Mouse (Mus musculus): ENCODE data around the gene Olfr1426. TPM values are rescaled to one million over a fixed set of nuclear protein-coding genes. Genes with fewer than 3 reads are reported as not detected.
"Not testable (repeated sequence)": the region's sequence is repeated elsewhere in the genome, so short reads cannot be mapped to it uniquely, and the experiment has no call there.

Olfr1426 gene
- total RNA-seq (2021) = not detected

DNA sequence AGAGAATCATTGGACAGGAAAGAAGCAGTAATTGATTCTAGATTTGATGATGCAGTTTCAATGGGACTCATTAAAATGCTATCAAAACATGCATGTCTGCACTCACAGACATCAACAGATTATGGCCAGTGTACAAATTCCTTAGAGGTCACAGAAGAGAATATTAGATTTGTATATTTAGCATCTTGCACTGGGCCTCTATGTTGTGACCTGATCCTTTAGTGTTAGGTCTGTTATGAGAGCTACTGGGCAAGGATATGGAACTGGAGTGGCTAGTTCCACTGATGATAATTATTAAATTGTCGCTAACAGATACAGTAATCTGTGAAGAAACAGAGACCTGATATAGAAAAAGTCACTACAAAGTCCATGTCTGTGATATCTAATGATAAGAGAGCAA, at the start of gene Olfr1426:
Gene Olfr1426 (minus strand): TSS at position 101 of the 400 bp plus-strand sequence.
- DNase-seq (ENCODE audit: extremely low spot score in 1 of 2, low spot score in 2 of 2) = no peak
- intact Hi-C loops (cut with DNase I) = no loop called here

DNA sequence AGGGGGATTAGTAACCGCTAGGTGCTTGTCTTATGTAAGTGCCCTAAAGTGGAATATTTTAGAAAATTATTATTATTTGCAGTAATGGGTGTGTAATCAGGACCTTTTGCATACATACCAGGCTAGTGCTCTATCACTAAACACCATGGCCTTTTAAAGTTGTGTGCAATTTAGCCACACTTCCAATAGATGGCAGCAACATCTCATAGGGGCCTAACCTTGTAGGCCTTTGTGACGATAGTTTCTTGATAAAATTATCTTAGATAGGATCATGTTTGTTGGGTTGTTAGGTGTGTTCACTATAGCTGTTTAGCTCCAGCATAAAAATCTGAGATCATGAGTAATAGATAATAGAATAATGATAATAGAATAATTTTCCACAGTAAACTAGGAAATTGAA, 42.5 kb upstream of the Olfr1426 start:
- intact Hi-C loops (cut with DNase I) = loop anchor here (5.0 kb wide), 1 partner anchor 368 kb away; the partner anchor contains the start of gene Dtx4
- peak in 1 of 2 experiments; percentile 33 for DNase-seq (ENCODE audit: extremely low spot score in 1 of 2, low spot score in 2 of 2)

DNA sequence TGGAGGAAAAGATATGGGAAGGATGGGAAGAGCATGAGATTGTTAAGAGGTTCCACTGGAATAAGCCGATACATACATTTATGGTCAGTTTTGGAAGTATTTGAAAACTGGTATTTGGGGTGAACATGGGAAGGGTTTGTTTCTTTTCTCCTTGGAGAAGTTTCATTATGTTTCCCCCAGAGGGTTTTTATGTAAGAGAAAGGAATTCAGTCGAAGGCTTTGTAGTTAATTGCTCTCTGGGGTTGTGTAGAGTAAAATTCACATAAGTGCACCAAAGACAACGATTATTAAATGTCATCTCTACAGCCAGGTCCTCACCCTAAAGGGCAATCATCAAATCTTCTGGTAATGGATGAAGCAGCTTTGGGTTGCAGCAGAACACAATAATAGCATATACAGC, 31.3 kb upstream of the Olfr1426 start, which contains the start of gene Olfr76:
Gene Olfr76 (minus strand): TSS at position 101 of the 400 bp plus-strand sequence.
- intact Hi-C loops (cut with DNase I) = no loop called here
- no peak for DNase-seq (ENCODE audit: extremely low spot score in 1 of 2, low spot score in 2 of 2)

DNA sequence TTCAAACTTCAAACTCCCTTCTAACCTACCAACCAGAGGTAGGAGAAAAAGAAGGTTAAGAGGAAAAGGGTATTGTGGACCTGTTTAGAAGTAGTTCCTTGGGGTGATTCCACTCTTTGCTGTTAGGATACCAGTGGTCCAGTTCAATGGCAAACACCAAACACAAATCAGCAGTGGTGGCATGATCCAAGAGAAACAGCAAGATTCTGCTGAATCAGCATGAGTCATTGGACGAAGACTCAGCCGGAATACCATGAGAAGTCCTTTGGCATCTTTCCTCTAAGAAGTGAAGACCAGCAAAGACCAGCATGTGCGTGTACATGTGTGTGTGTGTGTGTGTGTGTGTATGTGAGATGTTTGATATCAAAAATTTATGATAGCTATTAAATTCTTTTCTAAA, 24.7 kb upstream of the Olfr1426 start:
- intact Hi-C loops (cut with DNase I) = no loop called here
- DNase-seq (ENCODE audit: extremely low spot score in 1 of 2, low spot score in 2 of 2) = no peak

DNA sequence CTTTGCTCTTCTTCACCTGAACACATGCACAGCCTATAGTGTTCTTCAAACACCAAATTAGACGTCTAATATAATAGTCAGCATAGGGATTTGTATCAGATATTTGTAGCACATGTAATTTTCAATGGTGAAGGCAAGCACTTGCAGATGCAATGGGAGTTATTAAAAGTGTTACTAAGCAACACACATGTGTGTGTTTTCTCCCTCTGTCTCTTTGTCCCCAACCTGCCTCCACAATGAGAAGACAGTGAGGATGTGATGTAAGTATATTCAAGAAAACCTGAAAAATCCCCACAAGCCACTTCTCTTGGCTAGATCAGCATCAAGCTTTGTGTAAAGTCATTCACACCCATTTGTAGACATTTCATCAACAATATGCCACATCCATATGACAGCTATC, 24.0 kb upstream of the Olfr1426 start, which contains the start of gene Olfr1428:
Gene Olfr1428 (minus strand): TSS at position 101 of the 400 bp plus-strand sequence.
- intact Hi-C loops (cut with DNase I) = no loop called here
- DNase-seq (ENCODE audit: extremely low spot score in 1 of 2, low spot score in 2 of 2) = no peak

DNA sequence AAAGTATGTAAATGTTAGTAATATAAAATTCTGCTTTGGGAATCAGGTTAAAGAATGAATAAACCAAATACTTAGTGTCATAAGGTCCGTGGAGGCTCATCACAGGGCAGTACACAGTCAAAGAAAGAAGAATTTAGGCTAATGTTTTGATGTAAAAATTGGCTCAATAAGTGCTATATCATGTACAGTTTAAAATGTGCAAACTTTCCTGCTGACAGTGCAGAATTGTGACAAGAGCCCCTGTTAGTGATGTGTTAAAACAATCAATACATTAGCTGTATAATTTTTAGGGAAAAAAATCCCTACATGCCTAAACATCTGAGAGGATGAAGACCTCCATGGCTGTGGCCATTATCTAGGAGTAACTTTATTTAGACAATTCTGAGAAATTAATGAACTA, 22.0 kb upstream of the Olfr1426 start:
- intact Hi-C loops (cut with DNase I) = no loop called here
- DNase-seq (ENCODE audit: extremely low spot score in 1 of 2, low spot score in 2 of 2) = no peak

DNA sequence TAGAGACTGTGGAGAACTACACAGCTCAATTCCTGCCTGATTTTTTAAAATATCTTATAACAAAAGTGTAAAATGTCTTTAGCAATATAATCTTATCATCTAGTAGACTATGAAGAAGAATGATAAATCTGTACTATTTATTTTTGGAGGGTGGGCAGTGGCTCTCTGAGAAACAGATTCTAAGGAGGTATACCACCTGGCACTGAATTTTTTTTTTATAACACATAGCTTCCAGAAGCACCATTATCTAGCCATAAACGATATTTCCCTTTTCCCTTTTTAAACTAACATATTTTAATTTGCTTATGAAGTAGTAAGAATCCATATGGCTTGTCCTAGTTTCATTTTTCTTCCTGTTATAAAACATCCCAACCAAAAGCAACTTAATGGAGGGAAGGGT, 12.7 kb upstream of the Olfr1426 start:
- DNase-seq (ENCODE audit: extremely low spot score in 1 of 2, low spot score in 2 of 2) = no peak
- intact Hi-C loops (cut with DNase I) = no loop called here

DNA sequence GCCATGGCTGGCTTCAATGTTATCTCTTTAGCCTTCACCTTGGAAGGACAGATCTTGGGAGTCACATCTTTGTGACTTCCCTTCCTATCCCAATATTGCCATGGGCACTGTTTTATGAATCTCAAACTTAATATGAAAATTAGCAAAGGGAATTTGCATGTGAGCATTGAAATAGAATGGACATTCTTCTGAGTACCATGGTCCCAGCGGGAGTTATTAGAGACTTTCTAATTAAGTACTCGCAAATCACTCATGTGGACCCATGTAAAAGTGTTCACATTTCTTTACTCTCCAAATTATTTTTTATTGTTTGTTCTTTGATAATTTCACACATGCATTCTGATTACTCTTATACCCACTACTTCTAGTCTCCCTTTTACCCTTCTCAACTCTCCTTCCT, 11.4 kb upstream of the Olfr1426 start, which contains the start of gene Olfr1427:
Gene Olfr1427 (minus strand): TSS at position 101 of the 400 bp plus-strand sequence.
- no peak for DNase-seq (ENCODE audit: extremely low spot score in 1 of 2, low spot score in 2 of 2)
- intact Hi-C loops (cut with DNase I) = no loop called here

DNA sequence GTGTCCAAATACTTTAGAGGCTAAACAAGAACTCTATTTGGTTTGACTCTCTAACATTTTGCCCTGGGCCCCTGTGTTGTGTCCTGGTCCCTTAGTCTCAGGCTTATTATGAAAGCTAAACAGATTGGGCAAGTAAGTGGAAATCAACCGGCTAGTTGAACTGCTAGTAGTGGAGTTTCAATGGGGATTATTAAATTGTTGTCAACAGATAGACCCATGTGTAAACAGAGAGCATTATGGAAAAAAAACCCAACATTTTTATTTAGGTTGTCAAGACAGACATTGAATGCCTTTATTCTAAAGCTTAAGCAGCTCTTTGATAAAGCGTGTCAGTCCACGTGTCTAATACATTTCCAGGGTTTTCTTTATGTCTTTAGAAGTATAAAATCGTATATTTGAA, 14.2 kb downstream of the Olfr1426 start, which contains the start of gene Olfr1425:
Gene Olfr1425 (minus strand): TSS at position 101 of the 400 bp plus-strand sequence.
- intact Hi-C loops (cut with DNase I); DNase-seq (ENCODE audit: extremely low spot score in 1 of 2, low spot score in 2 of 2): not testable (repeated sequence)

DNA sequence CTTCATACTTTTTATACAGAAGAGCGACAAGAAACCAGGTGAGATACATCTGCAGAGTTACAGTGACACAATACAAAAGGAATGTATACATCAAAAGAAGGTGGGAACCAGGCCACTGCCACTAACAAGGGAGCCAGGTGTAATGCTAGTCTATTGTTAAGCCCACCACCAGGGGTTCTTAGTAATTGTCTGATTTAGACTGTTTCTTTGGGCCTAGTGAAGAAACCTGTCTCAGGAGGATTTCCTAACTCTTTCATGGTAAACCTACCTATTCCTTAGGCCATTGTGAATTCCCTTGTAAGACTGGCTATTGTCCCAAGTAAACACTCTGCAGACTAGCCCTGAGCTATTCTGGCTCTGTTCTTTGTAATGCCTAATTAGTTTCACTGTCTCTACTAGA, 22.3 kb downstream of the Olfr1426 start:
- DNase-seq (ENCODE audit: extremely low spot score in 1 of 2, low spot score in 2 of 2); intact Hi-C loops (cut with DNase I): not testable (repeated sequence)

DNA sequence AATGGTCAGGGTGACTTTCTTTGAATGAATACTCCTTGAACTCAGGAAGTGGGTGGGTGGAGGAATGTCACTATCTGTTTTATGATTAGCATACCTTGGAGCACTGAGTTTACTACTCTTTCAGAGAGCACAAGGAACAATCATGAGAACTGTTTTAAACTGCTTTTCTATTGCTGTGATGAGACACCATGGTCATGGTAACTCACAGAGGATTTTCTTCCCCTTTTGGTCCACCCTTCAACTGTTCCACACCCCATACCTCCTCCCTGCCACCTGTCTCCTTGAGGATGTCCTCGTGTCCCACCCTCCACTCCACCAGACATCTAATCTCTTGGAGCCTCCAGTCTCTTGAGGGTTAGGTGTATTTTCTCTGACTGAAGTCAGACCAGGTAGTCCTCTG, 24.0 kb downstream of the Olfr1426 start:
- DNase-seq (ENCODE audit: extremely low spot score in 1 of 2, low spot score in 2 of 2); intact Hi-C loops (cut with DNase I): not testable (repeated sequence)

DNA sequence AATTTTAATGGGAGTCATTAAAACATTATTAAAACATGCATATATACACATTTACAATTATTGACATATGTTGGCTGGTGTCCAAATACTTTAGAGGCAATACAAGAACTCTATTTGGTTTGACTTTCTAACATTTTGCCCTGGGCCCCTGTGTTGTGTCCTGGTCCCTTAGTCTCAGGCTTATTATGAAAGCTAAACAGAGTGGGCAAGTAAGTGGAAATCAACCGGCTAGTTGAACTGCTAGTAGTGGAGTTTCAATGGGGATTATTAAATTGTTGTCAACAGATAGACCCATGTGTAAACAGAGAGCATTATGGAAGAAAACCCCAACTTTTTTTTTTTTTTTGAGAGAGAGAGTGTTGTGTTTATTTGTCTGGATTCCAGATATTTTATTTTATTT, 29.2 kb downstream of the Olfr1426 start, which contains the start of gene Olfr1424:
Gene Olfr1424 (minus strand): TSS at position 101 of the 400 bp plus-strand sequence.
- intact Hi-C loops (cut with DNase I); DNase-seq (ENCODE audit: extremely low spot score in 1 of 2, low spot score in 2 of 2): not testable (repeated sequence)

DNA sequence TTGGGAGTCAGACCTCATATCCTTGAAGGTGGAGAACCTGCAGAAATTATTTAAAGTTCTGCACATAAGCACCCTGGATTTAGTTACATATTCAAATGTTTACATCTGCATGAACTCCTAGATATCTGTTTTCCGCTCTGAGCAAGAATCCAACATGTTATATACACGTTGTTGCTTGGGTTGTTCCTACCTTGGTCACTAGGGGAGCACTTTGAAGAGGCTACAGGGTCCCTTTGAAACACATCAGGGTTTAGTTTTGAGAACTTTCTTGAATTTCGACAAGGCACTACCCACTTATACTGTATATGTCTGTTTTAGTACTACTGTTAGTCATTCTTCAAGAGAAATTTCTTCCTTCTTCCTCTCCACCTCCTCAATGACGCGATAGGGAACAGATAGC, 48.6 kb downstream of the Olfr1426 start:
- intact Hi-C loops (cut with DNase I) = no loop called here
- DNase-seq (ENCODE audit: extremely low spot score in 1 of 2, low spot score in 2 of 2) = no peak

DNA sequence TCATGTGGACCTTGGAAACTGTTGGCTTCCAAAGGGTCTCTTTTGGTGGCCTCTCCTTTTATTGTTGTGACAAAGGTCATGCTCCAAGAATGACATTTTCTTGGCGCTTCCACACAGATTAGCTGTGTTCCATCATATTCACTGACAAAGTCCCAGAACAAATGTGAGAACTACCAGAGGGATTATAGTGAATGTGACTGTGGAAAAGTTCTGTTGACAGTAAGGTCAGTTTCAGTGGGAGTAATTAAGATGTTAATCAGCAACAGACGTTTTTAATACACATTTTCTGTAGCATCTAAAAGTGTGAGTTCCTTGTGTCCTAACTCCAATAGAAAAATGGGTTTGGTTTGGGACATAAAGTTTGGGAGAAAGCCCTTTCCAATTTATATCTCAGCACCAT, 50.6 kb downstream of the Olfr1426 start, which contains the start of gene Olfr1423:
Gene Olfr1423 (minus strand): TSS at position 101 of the 400 bp plus-strand sequence.
- DNase-seq (ENCODE audit: extremely low spot score in 1 of 2, low spot score in 2 of 2) = no peak
- intact Hi-C loops (cut with DNase I) = no loop called here

DNA sequence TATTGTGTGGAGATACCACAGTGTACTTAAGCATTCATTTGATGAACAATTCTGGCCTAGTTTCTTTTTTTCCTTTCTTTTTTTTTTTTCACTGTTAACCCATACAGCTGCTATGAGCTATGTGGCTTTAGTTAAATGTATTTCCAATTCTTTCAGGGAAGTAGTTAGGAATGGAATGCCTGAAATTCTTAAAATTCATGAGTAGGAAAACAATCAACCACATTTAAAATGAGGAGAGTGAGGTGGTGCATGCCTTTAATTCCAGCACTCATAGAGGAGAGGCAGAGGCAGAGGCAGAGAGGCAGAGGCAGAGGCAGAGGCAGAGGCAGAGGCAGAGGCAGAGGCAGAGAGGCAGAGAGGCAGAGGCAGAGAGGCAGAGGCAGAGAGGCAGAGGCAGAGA, 54.1 kb downstream of the Olfr1426 start:
- DNase-seq (ENCODE audit: extremely low spot score in 1 of 2, low spot score in 2 of 2) = no peak
- intact Hi-C loops (cut with DNase I) = no loop called here

Other genes with a start within 250 kb of the Olfr1426 start
- gene Olfr1418, start 230.9 kb downstream of the Olfr1426 start, total RNA-seq (2021) = not detected
- not detected for gene Olfr1419, start 216.9 kb downstream of the Olfr1426 start, total RNA-seq (2021)
- gene Olfr1420, start 205.4 kb downstream of the Olfr1426 start, total RNA-seq (2021) = not detected
- gene Patl1, start 179.6 kb downstream of the Olfr1426 start, total RNA-seq (2021) = 10 to 100 TPM; 19.8 to 20.9 TPM
- gene Osbp, start 126.1 kb downstream of the Olfr1426 start, total RNA-seq (2021) = 10 to 100 TPM; 58.7 to 59.4 TPM
- not detected for gene Olfr1423, start 50.7 kb downstream of the Olfr1426 start, total RNA-seq (2021)
- not detected for gene Olfr1424, start 29.3 kb downstream of the Olfr1426 start, total RNA-seq (2021)
- not detected for gene Olfr1425, start 14.3 kb downstream of the Olfr1426 start, total RNA-seq (2021)
- gene Olfr1427, start 11.3 kb upstream of the Olfr1426 start, total RNA-seq (2021) = not detected
- gene Olfr1428, start 23.9 kb upstream of the Olfr1426 start, total RNA-seq (2021) = not detected
- not detected for gene Olfr76, start 31.2 kb upstream of the Olfr1426 start, total RNA-seq (2021)
- gene Olfr1555-ps1, start 78.1 kb upstream of the Olfr1426 start, total RNA-seq (2021) = not detected
- gene Olfr1431, start 108.6 kb upstream of the Olfr1426 start, total RNA-seq (2021) = not detected
- not detected for gene Olfr1432, start 140.6 kb upstream of the Olfr1426 start, total RNA-seq (2021)
- not detected for gene Olfr262, start 149.6 kb upstream of the Olfr1426 start, total RNA-seq (2021)
- not detected for gene Olfr235, start 169.0 kb upstream of the Olfr1426 start, total RNA-seq (2021)
- gene Olfr1434, start 187.8 kb upstream of the Olfr1426 start, total RNA-seq (2021) = not detected
- gene Olfr1436, start 207.1 kb upstream of the Olfr1426 start, total RNA-seq (2021) = not detected
- gene Olfr1437, start 233.1 kb upstream of the Olfr1426 start, total RNA-seq (2021) = not detected
- not detected for gene Olfr1438-ps1, start 243.9 kb upstream of the Olfr1426 start, total RNA-seq (2021)

Measured in left cerebral cortex, postnatal 10 days (tissue).